Mouse (Mus musculus) liver, embryonic 14.5 days (tissue): ENCODE results near the gene Stard7. TPM values are rescaled to one million over a fixed set of nuclear protein-coding genes. Genes with fewer than 3 reads are reported as not detected.

ENCODE experiments used
- ATAC-seq: fragments of 200-750 bp; cut with Nextera tagmentation; 2 replicates; pipeline ENCODE4 v1.8.0; 2017; ENCODE audit warnings: moderate number of reproducible peaks, mild to moderate bottlenecking, moderate library complexity; ENCODE audit not compliant: insufficient read depth
- DNase-seq, 3 experiments: peaks; one replicate each; pipeline ENCODE4 v3.0.0-alpha.2; 2012 to 2013; ENCODE audit warnings: low read depth in 3 of 3, low spot score in 3 of 3
- H3K27ac ChIP-seq: fragments of 300-500 bp; sonication (generic); 2 replicates; pipeline ENCODE4 v1.5.1; 2014; ENCODE audit warnings: moderate library complexity, mild to moderate bottlenecking, control low read depth, inconsistent platforms
- H3K27me3 ChIP-seq: fragments of 300-500 bp; sonication (generic); 2 replicates; pipeline ENCODE4 v1.6.1; 2014; ENCODE audit warnings: mild to moderate bottlenecking, low read length, moderate library complexity; ENCODE audit not compliant: control insufficient read depth, insufficient read depth
- H3K36me3 ChIP-seq: fragments of 300-500 bp; sonication (generic); replicated peaks from 2 replicates; pipeline ENCODE4 v1.6.1; 2014; ENCODE audit warnings: low read depth; ENCODE audit not compliant: control insufficient read depth, insufficient read depth
- H3K4me1 ChIP-seq, 2 experiments: fragments of 200-500 bp in 1 of 2; fragments of 300-500 bp in 1 of 2; sonication (generic) in 1 of 2; replicated peaks; 2 replicates each; pipeline ENCODE4 v1.6.1; 2012 to 2014; ENCODE audit warnings: antibody characterized with exemption in 1 of 2, inconsistent platforms in 1 of 2, low read length in 1 of 2; ENCODE audit not compliant: control insufficient read depth in 2 of 2, insufficient read depth in 2 of 2
- H3K4me2 ChIP-seq: fragments of 300-500 bp; sonication (generic); 2 replicates; pipeline ENCODE4 v1.6.1; 2014; ENCODE audit warnings: low read depth, mild to moderate bottlenecking, control low read depth, moderate library complexity
- H3K4me3 ChIP-seq, 2 experiments: fragments of 200-500 bp in 1 of 2; fragments of 300-500 bp in 1 of 2; sonication (generic) in 1 of 2; 2 replicates each; pipeline ENCODE4 v1.5.1; 2012 to 2014; ENCODE audit warnings: low read depth in 2 of 2, low read length in 2 of 2, mild to moderate bottlenecking in 2 of 2, control low read depth in 1 of 2, inconsistent platforms in 1 of 2, moderate library complexity in 1 of 2; ENCODE audit not compliant: insufficient read depth in 1 of 2
- H3K9ac ChIP-seq: fragments of 300-500 bp; sonication (generic); replicated peaks from 2 replicates; pipeline ENCODE4 v1.6.1; 2014; ENCODE audit warnings: mild to moderate bottlenecking, control low read depth, moderate library complexity
- H3K9me3 ChIP-seq: fragments of 300-500 bp; sonication (generic); 2 replicates; pipeline ENCODE4 v1.6.1; 2016; ENCODE audit warnings: low read length, mixed read lengths; ENCODE audit not compliant: control insufficient read depth
- CTCF ChIP-seq: IDR thresholded peaks from 2 replicates; pipeline ENCODE4 v1.5.1; 2016; ENCODE audit warnings: antibody characterized with exemption, low read depth, control low read depth
- EP300 ChIP-seq: IDR thresholded peaks from 2 replicates; pipeline ENCODE4 v1.6.1; 2016; ENCODE audit warnings: antibody characterized with exemption, low read depth
- WGBS: fragments of 180-500 bp; shearing (Covaris S2); extraction: QIAGEN DNeasy Blood & Tissue Kit; methylation state at CpG from one replicate; pipeline ENCODE4 v1.1.7; 2014; ENCODE audit not compliant: insufficient replicate concordance; 5-methylcytosine and 5-hydroxymethylcytosine counted together
- polyA plus RNA-seq, 2 experiments: library from polyadenylated mRNA; depleted of rRNA in 1 of 2; stranded (reverse) in 1 of 2; unstranded in 1 of 2; fragments of >200 nt; fragmentation: Nextera tagmentation in 1 of 2; extraction: Ambion mirVana in 1 of 2; gene quantifications; 2 replicates each; pipeline versions ENCODE4 v1.2.1 to v1.2.3; 2012 to 2014

The Stard7 gene
- polyA plus RNA-seq, 2 experiments: 29.8 to 42.0 TPM

DNA sequence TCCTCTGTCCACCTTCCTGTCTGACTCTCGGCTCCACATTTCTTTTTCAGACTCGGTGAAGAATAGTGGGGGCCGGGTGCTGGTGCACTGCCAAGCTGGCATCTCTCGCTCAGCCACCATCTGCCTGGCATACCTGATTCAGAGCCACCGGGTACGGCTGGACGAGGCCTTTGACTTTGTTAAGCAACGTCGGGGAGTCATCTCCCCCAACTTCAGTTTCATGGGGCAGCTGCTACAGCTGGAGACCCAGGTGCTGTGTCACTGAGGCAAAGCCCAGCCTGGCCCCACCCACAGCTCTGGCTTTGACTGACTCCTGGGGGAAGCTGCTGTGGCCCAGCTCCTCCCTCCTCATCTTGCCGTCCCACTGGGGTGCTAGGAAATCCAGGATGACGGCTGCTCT lies 67.5 kb downstream of the Stard7 start:
- no peaks in the 10 kb centered on the region for H3K36me3 ChIP-seq
- TF ChIP-seq CTCF (no peak), EP300 (no peak)
- peak overlapping the region; percentile 53 to 57; a peak in 3 of 4 replicates for H3K4me3 ChIP-seq
- ATAC-seq (no peak), DNase-seq (no peak)
- no peak overlapping the region for H3K9ac ChIP-seq
- 23% methylated on average over 11 of the region's 11 CpGs for WGBS
- H3K4me2 ChIP-seq: peak overlapping the region; percentile 67; the same call in 1 of the 2 replicates
- H3K27me3 ChIP-seq: peaks cover 11% of the 10 kb centered on the region
- H3K4me1 ChIP-seq: peaks cover 0 to 10% of the 10 kb centered on the region in 2 experiments; a peak in 3 of 4 replicates
- H3K27ac ChIP-seq: no peak overlapping the region
- H3K9me3 ChIP-seq: no peaks in the 10 kb centered on the region

DNA sequence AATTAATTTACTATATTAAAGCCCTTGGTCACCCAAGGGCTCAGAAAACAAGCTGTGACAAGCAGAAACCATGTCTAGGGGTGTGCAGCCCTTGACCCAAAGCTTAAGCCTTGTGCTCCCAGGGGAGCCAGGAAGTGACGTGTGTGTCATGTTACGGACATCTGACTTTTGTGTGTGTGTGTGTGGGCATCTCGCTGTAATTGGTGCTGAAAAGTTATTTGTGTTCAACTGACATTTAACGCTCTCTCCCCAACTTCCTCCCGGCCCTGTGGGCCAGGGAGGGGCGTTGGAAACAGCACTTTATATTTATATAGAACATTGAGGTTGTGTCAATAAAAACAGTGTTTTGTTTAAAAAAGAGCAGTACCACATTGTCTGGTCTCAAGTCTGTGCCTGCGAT lies 68.0 kb downstream of the Stard7 start:
- no peak overlapping the region for H3K4me3 ChIP-seq
- peak overlapping the region; percentile 67; the same call in 1 of the 2 replicates for H3K4me2 ChIP-seq
- 41% methylated on average over 7 of the region's 7 CpGs for WGBS

DNA sequence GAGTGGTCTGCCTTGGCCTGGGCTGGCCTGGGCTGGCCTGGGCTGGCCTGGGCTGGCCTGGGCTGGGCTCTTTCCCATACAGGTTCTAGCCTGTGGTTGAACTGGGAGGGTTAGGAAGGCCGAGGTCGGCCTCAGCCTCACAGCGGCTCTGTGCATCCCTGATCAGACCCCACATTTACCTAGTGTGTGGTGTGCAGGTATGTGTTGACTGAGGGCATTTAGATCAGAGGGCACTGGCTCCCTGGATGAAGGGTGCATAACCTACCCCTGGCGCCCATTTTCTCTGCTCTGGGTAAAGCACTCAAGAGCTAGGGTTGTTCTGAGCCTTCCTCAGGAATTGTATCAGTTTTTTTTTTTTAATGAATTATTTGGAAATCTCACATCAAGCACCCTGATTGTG lies 68.4 kb downstream of the Stard7 start, which contains the start of gene Astl:
Gene Astl (plus strand): TSS at position 224 of the 400 bp plus-strand sequence.
- 48% methylated on average over 4 of the region's 4 CpGs for WGBS
- DNase-seq: no peak
- H3K4me2 ChIP-seq: peak within 1 kb of the TSS; percentile 67; the same call in 1 of the 2 replicates
- peaks cover 11% of the 10 kb centered on the region for H3K27me3 ChIP-seq
- ATAC-seq: no peak
- H3K36me3 ChIP-seq: no peaks in the 10 kb centered on the region
- no peak within 1 kb of the TSS for H3K9ac ChIP-seq
- TF ChIP-seq CTCF (no peak), EP300 (no peak)
- peaks cover 0 to 10% of the 10 kb centered on the region in 2 experiments; a peak in 3 of 4 replicates for H3K4me1 ChIP-seq
- H3K9me3 ChIP-seq: no peaks in the 10 kb centered on the region
- H3K4me3 ChIP-seq: peak within 1 kb of the TSS in 1 of 2 experiments; percentile 57; a peak in 2 of 4 replicates
- no peak within 1 kb of the TSS for H3K27ac ChIP-seq

More for the DNA sequence above, 68.0 kb downstream of the Stard7 start:
- no peak for DNase-seq
- TF ChIP-seq EP300: no peak
- no peak for TF ChIP-seq CTCF
- Histone ChIP-seq H3K27ac (no peak overlapping the region), H3K9ac (no peak overlapping the region), H3K4me1 (peaks cover 0 to 10% of the 10 kb centered on the region in 2 experiments; a peak in 3 of 4 replicates), H3K9me3 (no peaks in the 10 kb centered on the region), H3K36me3 (no peaks in the 10 kb centered on the region), H3K27me3 (peaks cover 11% of the 10 kb centered on the region)
- no peak for ATAC-seq

DNA sequence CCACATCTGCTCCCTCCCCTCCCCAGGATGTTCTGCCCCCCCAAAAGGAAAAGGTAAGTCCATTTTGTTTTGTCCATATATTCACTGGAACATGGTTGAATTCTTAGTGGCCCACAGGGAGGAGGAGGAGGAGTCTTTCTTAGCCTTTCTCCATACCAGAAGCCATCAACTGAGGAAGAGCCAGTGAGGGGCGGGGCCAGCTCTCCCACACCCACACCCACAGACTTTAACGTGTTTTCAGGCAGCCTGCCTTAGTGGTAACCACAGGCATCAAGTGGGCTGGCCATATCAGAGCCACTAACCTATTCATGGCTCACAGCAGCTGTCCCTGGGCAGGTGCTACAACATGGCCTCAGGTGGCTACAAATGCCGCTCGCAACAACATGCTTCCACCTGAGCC lies 68.8 kb downstream of the Stard7 start:
- Histone ChIP-seq H3K9me3 (no peaks in the 10 kb centered on the region), H3K4me1 (peaks cover 0 to 10% of the 10 kb centered on the region in 2 experiments; a peak in 3 of 4 replicates), H3K9ac (no peak overlapping the region), H3K4me3 (no peak overlapping the region), H3K36me3 (no peaks in the 10 kb centered on the region), H3K27me3 (peaks cover 11% of the 10 kb centered on the region), H3K4me2 (no peak overlapping the region), H3K27ac (no peak overlapping the region)
- TF ChIP-seq CTCF (no peak), EP300 (no peak)
- DNase-seq (no peak), ATAC-seq (no peak)
- WGBS: 62% methylated on average over 4 of the region's 4 CpGs

DNA sequence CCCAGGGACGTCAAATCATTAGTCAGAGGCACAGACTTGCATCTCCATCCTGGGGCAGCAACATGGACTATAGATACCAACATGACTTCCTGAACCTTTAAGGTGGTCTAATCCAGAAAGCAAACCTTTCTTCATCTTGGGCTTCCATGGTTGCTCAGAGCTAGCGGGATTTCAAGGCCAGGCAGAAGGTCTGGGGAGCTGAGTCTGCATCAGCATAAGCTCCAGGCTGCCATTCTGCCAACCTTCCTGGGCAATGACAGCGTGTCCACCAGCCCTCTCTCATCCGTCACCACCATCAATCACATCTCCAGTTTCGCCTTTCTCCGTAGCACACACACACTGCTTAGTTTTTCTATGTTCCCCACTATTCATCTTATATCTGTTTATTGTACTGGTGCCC lies 69.2 kb downstream of the Stard7 start:
- no peak for ATAC-seq
- no peak overlapping the region for H3K27ac ChIP-seq
- TF ChIP-seq EP300 (no peak), CTCF (no peak)
- H3K4me1 ChIP-seq: peaks cover 0 to 10% of the 10 kb centered on the region in 2 experiments; a peak in 3 of 4 replicates
- no peak overlapping the region for H3K4me3 ChIP-seq
- H3K9me3 ChIP-seq: no peaks in the 10 kb centered on the region
- DNase-seq: no peak
- no peaks in the 10 kb centered on the region for H3K36me3 ChIP-seq
- WGBS: 61% methylated on average over 6 of the region's 6 CpGs
- H3K27me3 ChIP-seq: peaks cover 11% of the 10 kb centered on the region
- H3K9ac ChIP-seq: no peak overlapping the region
- H3K4me2 ChIP-seq: no peak overlapping the region
